Mouse (Mus musculus) G1E (cell line): ENCODE measurements at regions not wholly inside any gene's neighbourhood (a gene's known extent, or its start where the extent isn't known, plus 50 kb on each side); places are given as distances from the start of the nearest gene placed in this dataset.

Experiments
- ATAC-seq: 2 replicates; pipeline ENCODE4 v1.8.0; 2016; ENCODE audit warnings: mild to moderate bottlenecking; ENCODE audit not compliant: insufficient number of reproducible peaks, poor library complexity, low FRiP score, severe bottlenecking; ENCODE audit errors: extremely low read depth
- DNase-seq: peaks from one replicate; pipeline ENCODE4 v3.0.0; 2012; ENCODE audit warnings: low spot score
- H3K27me3 ChIP-seq: 2 replicates; pipeline ENCODE4 v1.6.1; 2012; ENCODE audit warnings: mild to moderate bottlenecking, low read length, inconsistent platforms; ENCODE audit not compliant: insufficient read depth
- H3K36me3 ChIP-seq: replicated peaks from 2 replicates; pipeline ENCODE3; 2012; ENCODE audit warnings: mild to moderate bottlenecking, inconsistent platforms
- H3K4me1 ChIP-seq: 2 replicates; pipeline ENCODE4 v1.6.1; 2012; ENCODE audit warnings: low read depth, low read length, inconsistent platforms, mixed read lengths; ENCODE audit not compliant: insufficient read depth
- H3K4me3 ChIP-seq: 2 replicates; pipeline ENCODE4 v1.5.1; 2012; ENCODE audit warnings: low read depth, mild to moderate bottlenecking, inconsistent platforms, low read length, moderate library complexity, mixed read lengths
- H3K9me3 ChIP-seq: replicated peaks from 2 replicates; pipeline ENCODE4 v1.6.1; 2012; ENCODE audit warnings: inconsistent platforms
- CTCF ChIP-seq: IDR thresholded peaks from 2 replicates; pipeline ENCODE4 v1.5.1; 2012; ENCODE audit warnings: low read depth, low read length, inconsistent platforms, mixed read lengths
- GATA1 ChIP-seq: IDR thresholded peaks from 2 replicates; pipeline ENCODE4 v1.6.1; 2012; ENCODE audit warnings: borderline replicate concordance, low read length, inconsistent platforms, mixed read lengths
- GATA2 ChIP-seq: IDR thresholded peaks from 2 replicates; pipeline ENCODE4 v1.6.1; 2012; ENCODE audit warnings: low read depth, low read length, inconsistent platforms, borderline replicate concordance
- POLR2AphosphoS5 ChIP-seq: IDR thresholded peaks from 2 replicates; pipeline ENCODE4 v1.6.1; 2012; ENCODE audit warnings: low read depth, low read length, inconsistent platforms; ENCODE audit not compliant: insufficient replicate concordance
- TAL1 ChIP-seq: conservative IDR thresholded peaks from 2 replicates; pipeline ENCODE4 v1.6.1; 2012; ENCODE audit warnings: low read depth, low read length, inconsistent platforms, mixed read lengths

GRCm38 (mm10) chr8:126157452-126158185 lies 140.7 kb upstream of the Slc35f3 start:
- H3K4me3 ChIP-seq, result no peak overlapping the region
- peaks cover 81% of the 10 kb centered on the region for H3K9me3 ChIP-seq
- TF ChIP-seq GATA1 (no peak), TAL1 (no peak), POLR2AphosphoS5 (no peak), GATA2 (no peak), CTCF (no peak)
- H3K27me3 ChIP-seq, result no peaks in the 10 kb centered on the region
- ATAC-seq (no peak), DNase-seq (no peak)
- no peaks in the 10 kb centered on the region for H3K36me3 ChIP-seq
- H3K4me1 ChIP-seq, result no peaks in the 10 kb centered on the region

GRCm38 (mm10) chr8:126159485-126159884 lies 138.9 kb upstream of the Slc35f3 start:
- no peaks in the 10 kb centered on the region for H3K36me3 ChIP-seq
- no peak for TF ChIP-seq GATA1
- TF ChIP-seq POLR2AphosphoS5, result no peak
- TF ChIP-seq GATA2, result no peak
- TF ChIP-seq TAL1, result no peak
- TF ChIP-seq CTCF, result no peak
- H3K4me3 ChIP-seq, result no peak overlapping the region
- no peak for ATAC-seq
- H3K4me1 ChIP-seq, result no peaks in the 10 kb centered on the region
- no peak for DNase-seq
- H3K9me3 ChIP-seq, result peaks cover 83% of the 10 kb centered on the region
- H3K27me3 ChIP-seq, result no peaks in the 10 kb centered on the region

GRCm38 (mm10) chr8:126160356-126160975 lies 137.9 kb upstream of the Slc35f3 start:
- TF ChIP-seq GATA2 (no peak), TAL1 (no peak), GATA1 (no peak), CTCF (no peak), POLR2AphosphoS5 (no peak)
- no peak for ATAC-seq
- DNase-seq, result no peak
- Histone ChIP-seq H3K27me3 (no peaks in the 10 kb centered on the region), H3K4me3 (no peak overlapping the region), H3K9me3 (peaks cover 85% of the 10 kb centered on the region), H3K4me1 (no peaks in the 10 kb centered on the region), H3K36me3 (no peaks in the 10 kb centered on the region)

- no peaks in the 10 kb centered on the region for H3K4me1 ChIP-seq
- H3K36me3 ChIP-seq, result no peaks in the 10 kb centered on the region
- no peak for DNase-seq
- ATAC-seq, result no peak
- H3K27me3 ChIP-seq, result no peaks in the 10 kb centered on the region
- H3K4me3 ChIP-seq, result no peak overlapping the region
- peaks cover 90% of the 10 kb centered on the region for H3K9me3 ChIP-seq
- no peak for TF ChIP-seq CTCF
- TF ChIP-seq GATA1, result no peak
- TF ChIP-seq POLR2AphosphoS5, result no peak
- no peak for TF ChIP-seq GATA2
- no peak for TF ChIP-seq TAL1
Measured at GRCm38 (mm10) chr8:126162748-126163371, 135.5 kb upstream of the Slc35f3 start.

- TF ChIP-seq POLR2AphosphoS5, result no peak
- TF ChIP-seq GATA2, result no peak
- TF ChIP-seq GATA1, result no peak
- TF ChIP-seq TAL1, result no peak
- TF ChIP-seq CTCF, result no peak
Measured at GRCm38 (mm10) chr8:126163954-126164353, 134.4 kb upstream of the Slc35f3 start.

GRCm38 (mm10) chr8:126165486-126166095 lies 132.8 kb upstream of the Slc35f3 start:
- H3K4me1 ChIP-seq, result no peaks in the 10 kb centered on the region
- no peaks in the 10 kb centered on the region for H3K27me3 ChIP-seq
- no peak overlapping the region for H3K4me3 ChIP-seq
- H3K36me3 ChIP-seq, result no peaks in the 10 kb centered on the region
- DNase-seq, result no peak
- peaks cover 79% of the 10 kb centered on the region for H3K9me3 ChIP-seq
- TF ChIP-seq GATA2 (no peak), GATA1 (no peak), TAL1 (no peak), POLR2AphosphoS5 (no peak), CTCF (no peak)
- ATAC-seq, result no peak

More at GRCm38 (mm10) chr8:126163954-126164353, 134.4 kb upstream of the Slc35f3 start:
- Histone ChIP-seq H3K27me3 (no peaks in the 10 kb centered on the region), H3K4me3 (no peak overlapping the region), H3K4me1 (no peaks in the 10 kb centered on the region), H3K36me3 (no peaks in the 10 kb centered on the region), H3K9me3 (peaks cover 82% of the 10 kb centered on the region)
- ATAC-seq (no peak), DNase-seq (no peak)
